Mouse (Mus musculus): ENCODE results near the gene Sost. TPM values are rescaled to one million over a fixed set of nuclear protein-coding genes. Genes with fewer than 3 reads are reported as not detected.

Gene Sost
- polyA plus RNA-seq, 1 experiment, result 3.1 TPM

GRCm38 (mm10) chr11:101918609-101919008 lies 48.2 kb downstream of the Sost start:
- Histone ChIP-seq H3K27me3 (ENCODE audit: control insufficient read depth, insufficient read depth, low read length) (no peaks in the 10 kb centered on the region), H3K4me1 (replicated peaks; ENCODE audit: control insufficient read depth, insufficient read depth, low read length) (no peaks in the 10 kb centered on the region), H3K4me3 (ENCODE audit: control insufficient read depth, insufficient read depth, low read length) (no peak overlapping the region), H3K36me3 (ENCODE audit: control insufficient read depth, insufficient read depth, low read length) (no peaks in the 10 kb centered on the region), H3K27ac (ENCODE audit: control insufficient read depth, insufficient read depth, low read length) (no peak overlapping the region)
- DNase-seq, result no peak
- WGBS, result 69% methylated on average over 3 of the region's 3 CpGs
- TF ChIP-seq CTCF (IDR thresholded peaks at IDR 0.05; ENCODE audit: borderline replicate concordance, control insufficient read depth, extremely low read depth, insufficient read depth, low read length, poor library complexity) (no peak), POLR2A (IDR thresholded peaks at IDR 0.05; ENCODE audit: control insufficient read depth, extremely low read depth, insufficient read depth, low read length, poor library complexity) (no peak)

GRCm38 (mm10) chr11:101916772-101917171 lies 50.0 kb downstream of the Sost start:
- no peaks in the 10 kb centered on the region for H3K4me1 ChIP-seq (replicated peaks; ENCODE audit: control insufficient read depth, insufficient read depth, low read length)
- no peak overlapping the region for H3K27ac ChIP-seq (ENCODE audit: control insufficient read depth, insufficient read depth, low read length)
- no peaks in the 10 kb centered on the region for H3K36me3 ChIP-seq (ENCODE audit: control insufficient read depth, insufficient read depth, low read length)
- H3K27me3 ChIP-seq (ENCODE audit: control insufficient read depth, insufficient read depth, low read length), result no peaks in the 10 kb centered on the region
- WGBS, result 70% methylated on average over 3 of the region's 3 CpGs
- no peak for DNase-seq
- TF ChIP-seq CTCF (IDR thresholded peaks at IDR 0.05; ENCODE audit: borderline replicate concordance, control insufficient read depth, extremely low read depth, insufficient read depth, low read length, poor library complexity), result no peak
- no peak for TF ChIP-seq POLR2A (IDR thresholded peaks at IDR 0.05; ENCODE audit: control insufficient read depth, extremely low read depth, insufficient read depth, low read length, poor library complexity)
- H3K4me3 ChIP-seq (ENCODE audit: control insufficient read depth, insufficient read depth, low read length), result no peak overlapping the region

- H3K27ac ChIP-seq (ENCODE audit: control insufficient read depth, insufficient read depth, low read length), result no peak overlapping the region
- 77% methylated on average over 8 of the region's 8 CpGs for WGBS
- no peaks in the 10 kb centered on the region for H3K4me1 ChIP-seq (replicated peaks; ENCODE audit: control insufficient read depth, insufficient read depth, low read length)
- H3K4me3 ChIP-seq (ENCODE audit: control insufficient read depth, insufficient read depth, low read length), result no peak overlapping the region
- DNase-seq, result no peak
- no peaks in the 10 kb centered on the region for H3K27me3 ChIP-seq (ENCODE audit: control insufficient read depth, insufficient read depth, low read length)
- TF ChIP-seq POLR2A (IDR thresholded peaks at IDR 0.05; ENCODE audit: control insufficient read depth, extremely low read depth, insufficient read depth, low read length, poor library complexity), result no peak
- TF ChIP-seq CTCF (IDR thresholded peaks at IDR 0.05; ENCODE audit: borderline replicate concordance, control insufficient read depth, extremely low read depth, insufficient read depth, low read length, poor library complexity), result no peak
- no peaks in the 10 kb centered on the region for H3K36me3 ChIP-seq (ENCODE audit: control insufficient read depth, insufficient read depth, low read length)
Observed at GRCm38 (mm10) chr11:101913591-101913990, 53.2 kb downstream of the Sost start.

Other genes starting within 250 kb of the Sost start
- 30.5 and 33.1 TPM in 2 replicates for gene Dhx8, start 234.1 kb downstream of the Sost start, polyA plus RNA-seq (2012; rRNA removed)
- gene Etv4, start 181.6 kb downstream of the Sost start, polyA plus RNA-seq (2012; rRNA removed), result 1.5 and 1.9 TPM in 2 replicates
- 1.9 and 2.1 TPM in 2 replicates for gene Meox1, start 72.6 kb downstream of the Sost start, polyA plus RNA-seq (2012; rRNA removed)
- gene Cfap97d1, start 17.3 kb upstream of the Sost start, polyA plus RNA-seq (2012; rRNA removed), result not detected in 2 replicates
- gene Dusp3, start 20.0 kb upstream of the Sost start, polyA plus RNA-seq (2012; rRNA removed), result 12.3 and 19.7 TPM in 2 replicates
- 0.28 and 0.50 TPM in 2 replicates for gene Mpp3, start 61.4 kb upstream of the Sost start, polyA plus RNA-seq (2012; rRNA removed)
- 12.5 and 18.3 TPM in 2 replicates for gene Cd300lg, start 74.5 kb upstream of the Sost start, polyA plus RNA-seq (2012; rRNA removed)
- gene Mpp2, start 121.5 kb upstream of the Sost start, polyA plus RNA-seq (2012; rRNA removed), result 3.7 and 3.8 TPM in 2 replicates
- 11.8 TPM in 2 replicates for gene Ppy, start 134.3 kb upstream of the Sost start, polyA plus RNA-seq (2012; rRNA removed)
- 51.8 and 53.2 TPM in 2 replicates for gene Pyy, start 140.8 kb upstream of the Sost start, polyA plus RNA-seq (2012; rRNA removed)
- 0.09 and 0.43 TPM in 2 replicates for gene Nags, start 178.5 kb upstream of the Sost start, polyA plus RNA-seq (2012; rRNA removed)
- 26.2 and 31.3 TPM in 2 replicates for gene Tmem101, start 189.4 kb upstream of the Sost start, polyA plus RNA-seq (2012; rRNA removed)
- 36.1 and 42.2 TPM in 2 replicates for gene Lsm12, start 218.3 kb upstream of the Sost start, polyA plus RNA-seq (2012; rRNA removed)
- 48.6 and 56.5 TPM in 2 replicates for gene G6pc3, start 222.6 kb upstream of the Sost start, polyA plus RNA-seq (2012; rRNA removed)

Data from thymus, adult 2 months (tissue).